Mouse (Mus musculus) right cerebral cortex, postnatal 10 days (tissue): ENCODE measurements around the gene Btg4.
A peak's percentile ranks its signal among the peaks of the same experiment; 100 is the strongest.

Experiments used
- DNase-seq, 2 experiments: peaks; one replicate each; pipeline ENCODE4 v3.0.0; 2021; ENCODE audit warnings: low spot score in 2 of 2

Gene Btg4

GRCm38 (mm10) chr9:51060601-51061000, at the start of gene Btg4:
Btg4 (plus strand) TSS chr9:51060901.
- no peak for DNase-seq

- DNase-seq: no peak
Observed at GRCm38 (mm10) chr9:51013644-51014043, 47.1 kb upstream of the Btg4 start.

- no peak for DNase-seq
Observed at GRCm38 (mm10) chr9:51015732-51016131, 45.0 kb upstream of the Btg4 start.

GRCm38 (mm10) chr9:51019670-51020069, 41.0 kb upstream of the Btg4 start:
- no peak for DNase-seq

- DNase-seq: no peak
Observed at GRCm38 (mm10) chr9:51020351-51020750, 40.4 kb upstream of the Btg4 start.

- DNase-seq: no peak
Observed at GRCm38 (mm10) chr9:51021123-51021795, 39.4 kb upstream of the Btg4 start.

GRCm38 (mm10) chr9:51026952-51027351, 33.7 kb upstream of the Btg4 start:
- no peak for DNase-seq

- DNase-seq: no peak
Observed at GRCm38 (mm10) chr9:51030147-51030546, 30.6 kb upstream of the Btg4 start.

GRCm38 (mm10) chr9:51031603-51032002, 29.1 kb upstream of the Btg4 start:
- no peak for DNase-seq

GRCm38 (mm10) chr9:51032291-51032690, 28.4 kb upstream of the Btg4 start:
- DNase-seq: no peak

GRCm38 (mm10) chr9:51032785-51033529, 27.7 kb upstream of the Btg4 start:
- no peak for DNase-seq

GRCm38 (mm10) chr9:51041491-51041980, 19.2 kb upstream of the Btg4 start:
- DNase-seq: no peak

GRCm38 (mm10) chr9:51042136-51042535, 18.6 kb upstream of the Btg4 start:
- no peak for DNase-seq

GRCm38 (mm10) chr9:51052180-51052579, 8.5 kb upstream of the Btg4 start:
- no peak for DNase-seq

- DNase-seq: peak in 1 of 2 experiments; percentile 33
Observed at GRCm38 (mm10) chr9:51056360-51057324, 4.1 kb upstream of the Btg4 start.

- DNase-seq: no peak
Observed at GRCm38 (mm10) chr9:51058951-51059521, 1.7 kb upstream of the Btg4 start.

GRCm38 (mm10) chr9:51068202-51068601, 7.5 kb downstream of the Btg4 start:
- DNase-seq: no peak

- DNase-seq: no peak
Observed at GRCm38 (mm10) chr9:51070801-51071200, 10.1 kb downstream of the Btg4 start.

GRCm38 (mm10) chr9:51075780-51076179, 15.1 kb downstream of the Btg4 start:
- peak; percentile 48 to 62 for DNase-seq

GRCm38 (mm10) chr9:51076300-51076978, 15.7 kb downstream of the Btg4 start:
- DNase-seq: no peak

- DNase-seq: peak; percentile 90 to 91
Observed at GRCm38 (mm10) chr9:51076979-51077315, 16.2 kb downstream of the Btg4 start, which contains the start of gene Layn. Layn (minus strand) TSS chr9:51077094.
